Mouse (Mus musculus): ENCODE data around the gene Atp13a4. TPM values are rescaled to one million over a fixed set of nuclear protein-coding genes. Genes with fewer than 3 reads are reported as not detected.

Gene Atp13a4
- polyA plus RNA-seq, 1 experiment from 2014 or later = not detected

GRCm38 (mm10) chr16:29533641-29534040, 11.0 kb downstream of the Atp13a4 start:
- Histone ChIP-seq H3K4me3 (no peak overlapping the region), H3K27ac (no peak overlapping the region), H3K9me3 (replicated peaks) (no peaks in the 10 kb centered on the region), H3K36me3 (no peaks in the 10 kb centered on the region), H3K27me3 (ENCODE audit: low read depth, poor library complexity, severe bottlenecking) (no peaks in the 10 kb centered on the region), H3K4me1 (no peaks in the 10 kb centered on the region)
- DNase-seq (ENCODE audit: low spot score) = no peak
- 83% methylated on average over 6 of the region's 6 CpGs for WGBS

DNA sequence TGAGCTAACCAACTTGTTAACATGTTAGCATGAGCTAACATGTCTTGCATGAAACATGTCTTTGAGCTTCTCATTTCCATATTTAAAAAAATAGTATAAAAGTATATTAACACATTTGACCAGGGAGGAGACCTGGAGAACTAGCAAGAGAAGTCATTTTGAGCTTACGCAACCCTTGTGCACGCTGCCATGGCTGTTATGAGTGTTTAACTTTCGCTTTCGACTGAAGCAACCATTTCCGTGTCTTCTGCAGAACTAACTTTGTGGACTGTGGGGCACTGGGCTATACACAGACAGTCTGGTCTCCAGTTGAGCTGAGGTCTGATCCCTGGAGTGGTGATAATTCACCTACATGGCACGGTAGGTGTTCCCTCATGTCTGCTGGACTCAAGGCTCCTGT, 17.6 kb downstream of the Atp13a4 start:
- Histone ChIP-seq H3K36me3 (no peaks in the 10 kb centered on the region), H3K27ac (no peak overlapping the region), H3K4me3 (no peak overlapping the region), H3K27me3 (ENCODE audit: low read depth, poor library complexity, severe bottlenecking) (no peaks in the 10 kb centered on the region), H3K9me3 (replicated peaks) (no peaks in the 10 kb centered on the region), H3K4me1 (no peaks in the 10 kb centered on the region)
- DNase-seq (ENCODE audit: low spot score) = no peak
- 95% methylated on average over 6 of the region's 6 CpGs for WGBS

DNA sequence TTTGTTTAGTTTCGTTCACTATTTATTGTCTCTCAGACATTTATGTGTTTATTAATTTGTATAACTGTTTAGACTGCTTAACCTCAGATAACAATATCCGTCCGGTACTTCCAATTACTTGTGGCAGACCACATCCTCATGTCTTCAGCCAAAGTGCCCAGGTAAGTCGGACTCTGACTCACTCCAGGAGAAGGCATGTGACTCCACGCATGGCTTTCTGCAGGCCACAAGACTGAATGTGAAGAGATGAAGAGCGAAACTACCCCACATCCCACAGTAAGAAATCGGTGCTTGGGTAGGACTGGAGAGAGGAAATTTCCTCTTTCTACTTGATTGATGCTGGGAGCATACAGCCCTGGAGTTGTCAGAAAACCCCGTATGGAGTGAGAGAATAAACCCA, 18.1 kb downstream of the Atp13a4 start:
- Histone ChIP-seq H3K27me3 (ENCODE audit: low read depth, poor library complexity, severe bottlenecking) (no peaks in the 10 kb centered on the region), H3K9me3 (replicated peaks) (no peaks in the 10 kb centered on the region), H3K36me3 (no peaks in the 10 kb centered on the region), H3K27ac (no peak overlapping the region), H3K4me1 (no peaks in the 10 kb centered on the region), H3K4me3 (no peak overlapping the region)
- WGBS = 88% methylated on average over 8 of the region's 8 CpGs
- DNase-seq (ENCODE audit: low spot score) = no peak

GRCm38 (mm10) chr16:29512495-29512894, 32.2 kb downstream of the Atp13a4 start:
- Histone ChIP-seq H3K4me1 (no peaks in the 10 kb centered on the region), H3K27me3 (ENCODE audit: low read depth, poor library complexity, severe bottlenecking) (no peaks in the 10 kb centered on the region), H3K4me3 (no peak overlapping the region), H3K36me3 (no peaks in the 10 kb centered on the region), H3K27ac (no peak overlapping the region), H3K9me3 (replicated peaks) (no peaks in the 10 kb centered on the region)
- no peak for DNase-seq (ENCODE audit: low spot score)
- WGBS = 83% methylated on average over 3 of the region's 3 CpGs

GRCm38 (mm10) chr16:29510743-29511142, 33.9 kb downstream of the Atp13a4 start:
- no peaks in the 10 kb centered on the region for H3K27me3 ChIP-seq (ENCODE audit: low read depth, poor library complexity, severe bottlenecking)
- no peak for DNase-seq (ENCODE audit: low spot score)
- no peaks in the 10 kb centered on the region for H3K36me3 ChIP-seq
- no peak overlapping the region for H3K27ac ChIP-seq
- 91% methylated on average over 7 of the region's 7 CpGs for WGBS
- no peaks in the 10 kb centered on the region for H3K4me1 ChIP-seq
- no peak overlapping the region for H3K4me3 ChIP-seq
- H3K9me3 ChIP-seq (replicated peaks) = no peaks in the 10 kb centered on the region

DNA sequence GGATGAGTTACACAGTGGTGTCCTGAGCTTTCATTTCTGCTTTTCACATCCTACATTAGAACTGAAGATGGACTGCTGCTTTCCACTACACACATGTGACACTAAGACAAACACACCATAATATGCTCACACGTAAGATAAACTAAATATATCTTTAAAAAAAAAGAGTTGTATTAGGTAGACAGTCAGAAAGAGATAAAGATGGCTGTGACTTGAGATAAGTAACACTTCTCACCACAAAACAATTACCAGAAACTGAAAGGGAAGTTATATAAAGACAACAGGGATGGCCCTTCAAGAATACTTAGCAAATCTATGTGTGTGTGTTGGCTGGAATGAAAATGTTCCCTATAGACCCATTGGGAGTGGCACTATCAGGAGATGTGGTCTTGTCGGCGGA, 34.8 kb downstream of the Atp13a4 start:
- 90% methylated on average over 3 of the region's 3 CpGs for WGBS
- no peak overlapping the region for H3K27ac ChIP-seq
- H3K4me3 ChIP-seq = no peak overlapping the region
- H3K4me1 ChIP-seq = no peaks in the 10 kb centered on the region
- DNase-seq (ENCODE audit: low spot score) = no peak
- no peaks in the 10 kb centered on the region for H3K9me3 ChIP-seq (replicated peaks)
- no peaks in the 10 kb centered on the region for H3K36me3 ChIP-seq
- no peaks in the 10 kb centered on the region for H3K27me3 ChIP-seq (ENCODE audit: low read depth, poor library complexity, severe bottlenecking)

DNA sequence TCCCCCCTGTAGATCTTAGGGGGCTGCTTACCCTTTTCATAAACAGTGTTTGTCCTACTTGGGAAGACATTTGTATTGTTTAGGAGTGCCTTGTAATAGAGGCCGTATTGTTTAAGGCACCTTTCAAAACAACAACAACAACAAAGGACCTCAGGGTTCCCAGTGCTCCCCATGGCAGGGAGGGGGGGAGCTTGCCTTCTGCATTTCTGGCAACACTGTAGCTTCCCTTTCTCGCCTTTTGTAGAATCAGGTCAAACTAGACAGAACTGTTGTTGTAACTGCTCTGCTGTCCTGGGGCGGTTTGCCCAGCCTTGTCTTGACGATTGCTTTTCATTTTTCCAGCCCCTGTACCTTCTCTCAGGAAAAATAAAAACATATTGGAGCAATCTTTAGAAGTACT, 40.0 kb downstream of the Atp13a4 start:
- no peak overlapping the region for H3K27ac ChIP-seq
- no peaks in the 10 kb centered on the region for H3K27me3 ChIP-seq (ENCODE audit: low read depth, poor library complexity, severe bottlenecking)
- H3K36me3 ChIP-seq = no peaks in the 10 kb centered on the region
- 77% methylated on average over 4 of the region's 4 CpGs for WGBS
- no peak overlapping the region for H3K4me3 ChIP-seq
- H3K4me1 ChIP-seq = no peaks in the 10 kb centered on the region
- no peaks in the 10 kb centered on the region for H3K9me3 ChIP-seq (replicated peaks)
- no peak for DNase-seq (ENCODE audit: low spot score)

DNA sequence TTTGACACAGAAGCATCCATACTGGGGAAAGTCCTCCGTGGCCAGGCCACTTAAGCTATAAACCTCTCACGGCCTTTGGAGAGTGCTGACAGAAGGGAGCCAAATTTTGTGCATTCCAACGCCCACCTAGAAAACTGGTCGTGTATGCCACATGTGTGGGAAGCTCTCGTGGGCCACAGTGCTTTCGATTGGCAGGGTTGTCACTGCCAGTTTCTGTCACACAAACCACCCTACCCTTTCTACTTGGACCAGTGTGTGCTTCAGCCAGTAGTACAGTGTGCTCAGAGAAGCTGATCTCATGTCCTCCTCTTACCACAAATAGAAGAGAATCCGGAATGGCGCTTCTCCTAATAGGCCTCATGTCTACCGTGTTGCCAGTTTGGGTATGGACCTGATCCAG, 40.5 kb downstream of the Atp13a4 start:
- no peaks in the 10 kb centered on the region for H3K27me3 ChIP-seq (ENCODE audit: low read depth, poor library complexity, severe bottlenecking)
- no peak overlapping the region for H3K4me3 ChIP-seq
- no peak overlapping the region for H3K27ac ChIP-seq
- no peaks in the 10 kb centered on the region for H3K9me3 ChIP-seq (replicated peaks)
- no peaks in the 10 kb centered on the region for H3K4me1 ChIP-seq
- WGBS = 82% methylated on average over 9 of the region's 9 CpGs
- no peaks in the 10 kb centered on the region for H3K36me3 ChIP-seq
- no peak for DNase-seq (ENCODE audit: low spot score)

DNA sequence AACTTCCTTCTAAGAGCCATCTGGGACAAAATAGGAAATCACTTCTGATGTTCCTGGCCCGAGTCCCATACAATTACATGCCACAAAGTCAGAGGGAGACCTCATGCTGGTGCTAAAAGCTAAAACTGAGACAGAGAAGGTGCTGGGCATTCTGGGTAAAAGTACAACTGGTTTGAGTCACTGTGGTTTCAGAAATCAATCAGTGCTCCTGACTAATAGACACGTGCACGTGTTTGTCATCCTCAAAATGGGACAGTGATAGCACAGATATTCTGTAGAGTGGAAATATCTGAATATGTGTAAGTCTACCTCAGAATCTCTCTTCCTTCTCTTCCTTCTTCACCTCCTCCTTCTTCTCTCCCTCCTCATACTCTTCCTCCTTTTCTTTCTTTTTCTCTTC, 53.6 kb downstream of the Atp13a4 start:
- no peak overlapping the region for H3K27ac ChIP-seq
- WGBS = 83% methylated on average over 3 of the region's 3 CpGs
- no peaks in the 10 kb centered on the region for H3K9me3 ChIP-seq (replicated peaks)
- no peak overlapping the region for H3K4me3 ChIP-seq
- no peaks in the 10 kb centered on the region for H3K4me1 ChIP-seq
- DNase-seq (ENCODE audit: low spot score) = no peak
- H3K36me3 ChIP-seq = no peaks in the 10 kb centered on the region
- H3K27me3 ChIP-seq (ENCODE audit: low read depth, poor library complexity, severe bottlenecking) = no peaks in the 10 kb centered on the region

DNA sequence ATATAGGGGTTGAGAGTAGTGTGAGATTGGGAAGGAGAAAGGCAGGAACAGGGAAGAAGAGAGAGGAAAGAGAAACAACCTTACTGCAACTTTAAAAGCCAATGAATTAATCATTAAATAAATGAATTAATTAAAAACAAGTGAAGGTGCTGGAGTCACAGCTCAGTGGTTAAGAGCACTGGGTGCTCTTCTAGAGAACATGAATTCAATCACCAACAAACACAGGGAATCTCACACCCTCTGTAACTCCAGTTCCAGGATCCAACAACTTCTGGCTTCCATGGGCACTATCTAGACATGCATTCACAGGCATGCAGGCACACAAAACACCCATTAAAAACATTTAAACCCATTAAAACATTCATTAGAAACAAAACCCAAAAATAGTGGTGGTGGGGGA, 63.2 kb downstream of the Atp13a4 start:
- no peaks in the 10 kb centered on the region for H3K9me3 ChIP-seq (replicated peaks)

GRCm38 (mm10) chr16:29480396-29480795, 64.3 kb downstream of the Atp13a4 start:
- Histone ChIP-seq H3K4me3 (no peak overlapping the region), H3K27ac (no peak overlapping the region), H3K27me3 (ENCODE audit: low read depth, poor library complexity, severe bottlenecking) (no peaks in the 10 kb centered on the region), H3K4me1 (no peaks in the 10 kb centered on the region), H3K36me3 (no peaks in the 10 kb centered on the region), H3K9me3 (replicated peaks) (no peaks in the 10 kb centered on the region)
- 89% methylated on average over 6 of the region's 6 CpGs for WGBS
- no peak for DNase-seq (ENCODE audit: low spot score)

More for the DNA sequence above, 63.2 kb downstream of the Atp13a4 start:
- Histone ChIP-seq H3K27me3 (ENCODE audit: low read depth, poor library complexity, severe bottlenecking) (no peaks in the 10 kb centered on the region), H3K36me3 (no peaks in the 10 kb centered on the region), H3K4me1 (no peaks in the 10 kb centered on the region), H3K27ac (no peak overlapping the region), H3K4me3 (no peak overlapping the region)
- DNase-seq (ENCODE audit: low spot score) = no peak

DNA sequence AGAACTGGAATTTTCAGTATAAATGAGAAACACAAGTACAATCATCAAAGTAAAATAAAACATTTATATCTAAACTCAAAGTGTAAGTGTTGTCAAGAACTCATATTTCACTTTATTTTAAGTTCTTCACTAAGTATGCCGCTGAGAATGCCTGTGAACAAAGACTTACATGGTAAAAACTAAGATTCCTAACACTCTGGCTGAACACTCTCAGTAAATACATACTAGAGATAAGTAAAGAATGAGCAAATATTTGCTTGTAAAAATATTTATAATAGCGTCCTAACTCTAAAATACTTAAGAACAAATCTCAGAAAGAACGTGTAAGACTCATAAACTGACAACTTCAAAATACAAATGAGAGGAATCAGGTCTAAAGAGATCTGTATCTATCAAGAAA, 80.9 kb downstream of the Atp13a4 start:
- H3K4me1 ChIP-seq = no peaks in the 10 kb centered on the region
- no peak for DNase-seq (ENCODE audit: low spot score)
- H3K27me3 ChIP-seq (ENCODE audit: low read depth, poor library complexity, severe bottlenecking) = no peaks in the 10 kb centered on the region
- H3K27ac ChIP-seq = no peak overlapping the region
- H3K4me3 ChIP-seq = no peak overlapping the region
- H3K36me3 ChIP-seq = no peaks in the 10 kb centered on the region
- no peaks in the 10 kb centered on the region for H3K9me3 ChIP-seq (replicated peaks)
- 86% methylated on average over 3 of the region's 3 CpGs for WGBS

DNA sequence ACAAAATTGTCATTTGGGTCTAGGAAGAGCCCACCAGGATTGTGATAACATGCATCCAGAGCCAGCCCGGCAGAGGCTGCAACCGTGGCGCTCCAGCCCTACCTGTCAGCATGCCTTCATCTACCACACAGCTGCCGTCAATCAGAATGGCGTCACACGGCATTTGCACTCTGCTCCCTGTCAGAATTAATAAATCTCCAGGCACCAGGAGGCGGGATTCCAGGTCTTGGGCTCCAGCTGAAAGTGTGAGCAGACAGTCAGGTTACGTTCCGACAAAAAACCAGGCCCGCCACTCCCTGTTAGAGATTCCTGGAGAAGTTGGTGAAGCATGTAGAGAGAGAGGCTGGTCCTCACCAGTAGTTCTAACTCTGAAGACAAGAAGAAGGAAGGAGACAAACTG, 85.3 kb downstream of the Atp13a4 start:
- DNase-seq (ENCODE audit: low spot score) = no peak
- Histone ChIP-seq H3K36me3 (no peaks in the 10 kb centered on the region), H3K27me3 (ENCODE audit: low read depth, poor library complexity, severe bottlenecking) (no peaks in the 10 kb centered on the region), H3K4me3 (no peak overlapping the region), H3K4me1 (no peaks in the 10 kb centered on the region), H3K27ac (no peak overlapping the region), H3K9me3 (replicated peaks) (no peaks in the 10 kb centered on the region)
- 82% methylated on average over 10 of the region's 10 CpGs for WGBS

GRCm38 (mm10) chr16:29456851-29457250, 87.8 kb downstream of the Atp13a4 start:
- WGBS = 92% methylated on average over 2 of the region's 2 CpGs
- H3K4me3 ChIP-seq = no peak overlapping the region
- H3K4me1 ChIP-seq = no peaks in the 10 kb centered on the region
- H3K9me3 ChIP-seq (replicated peaks) = no peaks in the 10 kb centered on the region
- no peaks in the 10 kb centered on the region for H3K36me3 ChIP-seq
- H3K27ac ChIP-seq = no peak overlapping the region
- no peaks in the 10 kb centered on the region for H3K27me3 ChIP-seq (ENCODE audit: low read depth, poor library complexity, severe bottlenecking)
- no peak for DNase-seq (ENCODE audit: low spot score)

Measured in limb, embryonic 10.5 days (tissue).